Mouse (Mus musculus): Measurements from ENCODE around the gene Ndufv1. TPM values are rescaled to one million over a fixed set of nuclear protein-coding genes. Genes with fewer than 3 reads are reported as not detected.
A peak's percentile ranks its signal among the peaks of the same experiment; 100 is the strongest.
"Not testable (repeated sequence)": the region's sequence is repeated elsewhere in the genome, so short reads cannot be mapped to it uniquely, and the experiment has no call there.

Gene Ndufv1
- total and polyA plus RNA-seq, 3 experiments = 84.1 to 338 (median 191) TPM

GRCm38 (mm10) chr19:4042124-4042523, 29.5 kb upstream of the Ndufv1 start:
- ATAC-seq (ENCODE audit: extremely low read depth, insufficient number of reproducible peaks, low FRiP score, poor library complexity, severe bottlenecking) (no peak), DNase-seq (ENCODE audit: low spot score) (no peak)
- Histone ChIP-seq H3K4me1 (ENCODE audit: insufficient read depth, low read depth, low read length) (peaks cover 19% of the 10 kb centered on the region), H3K4me3 (ENCODE audit: low read depth, low read length) (no peak overlapping the region), H3K27me3 (ENCODE audit: insufficient read depth, low read length) (peaks cover 5% of the 10 kb centered on the region; the same call in 1 of the 2 replicates), H3K36me3 (replicated peaks) (no peaks in the 10 kb centered on the region), H3K9me3 (replicated peaks) (peaks cover 33% of the 10 kb centered on the region)
- no peak for TF ChIP-seq GATA2 (IDR thresholded peaks at IDR 0.05; ENCODE audit: borderline replicate concordance, low read depth, low read length)
- TF ChIP-seq TAL1 (conservative IDR thresholded peaks at IDR 0.05; ENCODE audit: low read depth, low read length) = no peak
- no peak for TF ChIP-seq POLR2AphosphoS5 (IDR thresholded peaks at IDR 0.05; ENCODE audit: insufficient replicate concordance, low read depth, low read length)
- no peak for TF ChIP-seq CTCF (IDR thresholded peaks at IDR 0.05; ENCODE audit: low read depth, low read length)
- TF ChIP-seq GATA1 (IDR thresholded peaks at IDR 0.05; ENCODE audit: borderline replicate concordance, low read length) = no peak

GRCm38 (mm10) chr19:4041500-4041899, 28.9 kb upstream of the Ndufv1 start:
- peaks cover 17% of the 10 kb centered on the region for H3K4me1 ChIP-seq (ENCODE audit: insufficient read depth, low read depth, low read length)
- H3K36me3 ChIP-seq (replicated peaks); ATAC-seq (ENCODE audit: extremely low read depth, insufficient number of reproducible peaks, low FRiP score, poor library complexity, severe bottlenecking); DNase-seq (ENCODE audit: low spot score); H3K4me3 ChIP-seq (ENCODE audit: low read depth, low read length); H3K27me3 ChIP-seq (ENCODE audit: insufficient read depth, low read length): not testable (repeated sequence)
- H3K9me3 ChIP-seq (replicated peaks) = peaks cover 33% of the 10 kb centered on the region

- not testable (repeated sequence) for H3K27me3 ChIP-seq (ENCODE audit: insufficient read depth, low read length); H3K4me3 ChIP-seq (ENCODE audit: low read depth, low read length); ATAC-seq (ENCODE audit: extremely low read depth, insufficient number of reproducible peaks, low FRiP score, poor library complexity, severe bottlenecking); DNase-seq (ENCODE audit: low spot score); H3K36me3 ChIP-seq (replicated peaks)
- peaks cover 21% of the 10 kb centered on the region for H3K4me1 ChIP-seq (ENCODE audit: insufficient read depth, low read depth, low read length)
- peaks cover 29% of the 10 kb centered on the region for H3K9me3 ChIP-seq (replicated peaks)
Observed at GRCm38 (mm10) chr19:4040941-4041340, 28.3 kb upstream of the Ndufv1 start.

GRCm38 (mm10) chr19:4037788-4038232, 25.2 kb upstream of the Ndufv1 start, which contains the start of gene Gstp1:
Gene Gstp1, minus strand, starts transcription at chr19:4037985.
- Histone ChIP-seq H3K36me3 (replicated peaks) (peaks cover 12% of the 10 kb centered on the region), H3K27me3 (ENCODE audit: insufficient read depth, low read length) (peaks cover 5% of the 10 kb centered on the region; the same call in 1 of the 2 replicates), H3K4me3 (ENCODE audit: low read depth, low read length) (peak within 1 kb of the TSS; percentile 76), H3K9me3 (replicated peaks) (peaks cover 6% of the 10 kb centered on the region), H3K4me1 (ENCODE audit: insufficient read depth, low read depth, low read length) (peaks cover 10% of the 10 kb centered on the region; the same call in 1 of the 2 replicates)
- ATAC-seq (ENCODE audit: extremely low read depth, insufficient number of reproducible peaks, low FRiP score, poor library complexity, severe bottlenecking) = peak; percentile 22; the same call in 1 of the 2 replicates
- TF ChIP-seq GATA1 (IDR thresholded peaks at IDR 0.05; ENCODE audit: borderline replicate concordance, low read length) (no peak), CTCF (IDR thresholded peaks at IDR 0.05; ENCODE audit: low read depth, low read length) (no peak), TAL1 (conservative IDR thresholded peaks at IDR 0.05; ENCODE audit: low read depth, low read length) (no peak), POLR2AphosphoS5 (IDR thresholded peaks at IDR 0.05; ENCODE audit: insufficient replicate concordance, low read depth, low read length) (no peak), GATA2 (IDR thresholded peaks at IDR 0.05; ENCODE audit: borderline replicate concordance, low read depth, low read length) (no peak)
- DNase-seq (ENCODE audit: low spot score) = peak; percentile 49

- DNase-seq (ENCODE audit: low spot score); H3K9me3 ChIP-seq (replicated peaks); ATAC-seq (ENCODE audit: extremely low read depth, insufficient number of reproducible peaks, low FRiP score, poor library complexity, severe bottlenecking); H3K27me3 ChIP-seq (ENCODE audit: insufficient read depth, low read length): not testable (repeated sequence)
- Histone ChIP-seq H3K4me1 (ENCODE audit: insufficient read depth, low read depth, low read length) (peaks cover 10% of the 10 kb centered on the region; the same call in 1 of the 2 replicates), H3K36me3 (replicated peaks) (peaks cover 12% of the 10 kb centered on the region), H3K4me3 (ENCODE audit: low read depth, low read length) (peak overlapping the region; percentile 76)
Observed at GRCm38 (mm10) chr19:4037154-4037787, 24.7 kb upstream of the Ndufv1 start.

- Histone ChIP-seq H3K9me3 (replicated peaks) (no peaks in the 10 kb centered on the region), H3K4me1 (ENCODE audit: insufficient read depth, low read depth, low read length) (peaks cover 10% of the 10 kb centered on the region; the same call in 1 of the 2 replicates), H3K4me3 (ENCODE audit: low read depth, low read length) (no peak overlapping the region; the same call in 1 of the 2 replicates), H3K27me3 (ENCODE audit: insufficient read depth, low read length) (no peaks in the 10 kb centered on the region), H3K36me3 (replicated peaks) (peaks cover 12% of the 10 kb centered on the region)
- DNase-seq (ENCODE audit: low spot score) (no peak), ATAC-seq (ENCODE audit: extremely low read depth, insufficient number of reproducible peaks, low FRiP score, poor library complexity, severe bottlenecking) (no peak)
- no peak for TF ChIP-seq GATA2 (IDR thresholded peaks at IDR 0.05; ENCODE audit: borderline replicate concordance, low read depth, low read length)
- no peak for TF ChIP-seq POLR2AphosphoS5 (IDR thresholded peaks at IDR 0.05; ENCODE audit: insufficient replicate concordance, low read depth, low read length)
- no peak for TF ChIP-seq TAL1 (conservative IDR thresholded peaks at IDR 0.05; ENCODE audit: low read depth, low read length)
- TF ChIP-seq GATA1 (IDR thresholded peaks at IDR 0.05; ENCODE audit: borderline replicate concordance, low read length) = no peak
- TF ChIP-seq CTCF (IDR thresholded peaks at IDR 0.05; ENCODE audit: low read depth, low read length) = no peak
Observed at GRCm38 (mm10) chr19:4036327-4037045, 23.9 kb upstream of the Ndufv1 start.
